ENCODE assay signal across 10 mouse cellular contexts in genomic region chr1:38202475-38203183, GRCm38 (mm10).
DNase-seq lines count a peak whose midpoint lies in the region; ATAC-seq and TF ChIP-seq lines count a peak whose summit lies in the region.
"Had no signal": no experiment of that assay in that cellular context is flagged by ENCODE, and none has a peak within 500 bp of the region (broad histone marks: within the 10 kb centered on the region; RNA-seq: fewer than 3 reads in every experiment).

No protein-coding gene starts in this region.

- H3K36me3 ChIP-seq in intestine, postnatal 0 days (ENCODE audit: control insufficient read depth, insufficient read depth) = no peaks in the 10 kb centered on the region
- no peaks in the 10 kb centered on the region for H3K36me3 ChIP-seq in intestine, embryonic 16.5 days (ENCODE audit: control insufficient read depth, insufficient read depth, low read length)

- peak; percentile 96 for TF ChIP-seq CTCF in intestine, postnatal 0 days (IDR thresholded peaks at IDR 0.05; ENCODE audit: low read depth)

- peak; percentile 7 to 16 for DNase-seq in B cell, adult 2 months
- DNase-seq in ZHBTc4 (ENCODE audit: low read depth, low spot score) = peak; percentile 67
- DNase-seq in hindlimb bud, embryonic 11.5 days (ENCODE audit: extremely low spot score, low read depth, low spot score) = peak; percentile 37
- peak; percentile 56 for DNase-seq in retina, embryonic 14.5 days (ENCODE audit: low spot score)
- DNase-seq in heart, adult 8-10 months (ENCODE audit: low spot score) = no peak
- DNase-seq in ovary, adult 18-20 months (ENCODE audit: low spot score) = no peak

- H3K27me3 ChIP-seq in intestine, postnatal 0 days (replicated peaks; ENCODE audit: control insufficient read depth, insufficient read depth, low read length) = no peaks in the 10 kb centered on the region
- H3K27me3 ChIP-seq in intestine, embryonic 16.5 days (replicated peaks; ENCODE audit: control insufficient read depth, insufficient read depth, low read length) = no peaks in the 10 kb centered on the region
- H3K27me3 ChIP-seq: embryonic facial prominence, embryonic 13.5 days had no signal

- no peak overlapping the region for H3K4me2 ChIP-seq in intestine, postnatal 0 days (replicated peaks; ENCODE audit: low read depth)
- no peak overlapping the region for H3K4me2 ChIP-seq in intestine, embryonic 16.5 days (ENCODE audit: low read depth, low read length)
- H3K4me2 ChIP-seq: embryonic facial prominence, embryonic 13.5 days had no signal

- ATAC-seq in intestine, postnatal 0 days = no peak
- ATAC-seq in intestine, embryonic 16.5 days = no peak

- 72% methylated on average over 10 of the region's 10 CpGs for WGBS in intestine, postnatal 0 days
- 75% methylated on average over 10 of the region's 10 CpGs for WGBS in intestine, embryonic 16.5 days

- no peaks in the 10 kb centered on the region for H3K9me3 ChIP-seq in intestine, postnatal 0 days (ENCODE audit: control insufficient read depth)
- no peaks in the 10 kb centered on the region for H3K9me3 ChIP-seq in intestine, embryonic 16.5 days (ENCODE audit: control insufficient read depth, low read length)
- H3K9me3 ChIP-seq: embryonic facial prominence, embryonic 13.5 days had no signal

- H3K27ac ChIP-seq in intestine, postnatal 0 days (ENCODE audit: low read depth, low read length) = no peak overlapping the region
- H3K27ac ChIP-seq in intestine, embryonic 16.5 days (ENCODE audit: low read length) = no peak overlapping the region
- H3K27ac ChIP-seq: embryonic facial prominence, embryonic 13.5 days; macrophage had no signal

- no peak overlapping the region for H3K9ac ChIP-seq in intestine, postnatal 0 days (ENCODE audit: low read depth, low read length)
- H3K9ac ChIP-seq in intestine, embryonic 16.5 days (ENCODE audit: low read depth, low read length) = no peak overlapping the region
- H3K9ac ChIP-seq: embryonic facial prominence, embryonic 13.5 days had no signal

- no peaks in the 10 kb centered on the region for H3K4me1 ChIP-seq in intestine, postnatal 0 days (replicated peaks; ENCODE audit: control insufficient read depth, insufficient read depth, low read length)
- peaks cover 6% of the 10 kb centered on the region; the same call in 1 of the 2 replicates for H3K4me1 ChIP-seq in intestine, embryonic 16.5 days (ENCODE audit: control insufficient read depth, insufficient read depth, low read length)

- H3K4me3 ChIP-seq in intestine, postnatal 0 days (ENCODE audit: low read depth, low read length) = no peak overlapping the region
- no peak overlapping the region for H3K4me3 ChIP-seq in intestine, embryonic 16.5 days (ENCODE audit: low read length)
- H3K4me3 ChIP-seq: embryonic facial prominence, embryonic 13.5 days had no signal

Comparison
In these comparisons a context has a peak if more than half of its experiments do, and no peak if none do; other contexts are left out.
1. DNase-seq: peak in B cell, adult 2 months (2 of 2), ZHBTc4 (single experiment), hindlimb bud, embryonic 11.5 days (single experiment) and retina, embryonic 14.5 days (single experiment); none in heart, adult 8-10 months (single experiment) and ovary, adult 18-20 months (single experiment).